Mouse (Mus musculus): ENCODE results near the gene Foxa3.

DNA sequence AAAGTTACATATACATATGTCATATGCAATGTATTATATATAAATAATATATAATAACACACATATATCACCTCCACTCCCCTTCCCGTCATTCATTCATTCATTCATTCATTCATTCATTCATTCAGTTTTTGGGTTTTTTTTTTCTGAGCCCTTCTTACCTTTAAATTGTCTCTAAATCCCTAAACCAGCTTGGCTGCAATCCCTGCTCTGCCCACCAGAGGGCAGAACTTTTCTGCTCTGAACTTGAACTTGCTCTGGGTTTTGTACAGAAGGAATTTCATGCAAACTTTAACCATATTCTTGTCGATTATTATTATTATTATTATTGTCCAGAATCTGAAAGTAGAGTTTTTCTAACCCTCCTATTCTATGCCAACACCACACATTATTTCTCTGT is 45.4 kb upstream of the Foxa3 start:
- TF ChIP-seq POLR2AphosphoS5 (IDR thresholded peaks at IDR 0.05; ENCODE audit: insufficient replicate concordance, low read depth, low read length) = no peak
- peak; percentile 49; the same call in 1 of the 2 replicates for TF ChIP-seq CTCF (IDR thresholded peaks at IDR 0.05; ENCODE audit: low read depth, low read length)
- no peak for TF ChIP-seq GATA1 (IDR thresholded peaks at IDR 0.05; ENCODE audit: borderline replicate concordance, low read length)
